Mouse (Mus musculus) kidney, embryonic 16.5 days (tissue): Measurements from ENCODE around the gene Cmip. TPM values are rescaled to one million over a fixed set of nuclear protein-coding genes. Genes with fewer than 3 reads are reported as not detected.
A peak's percentile ranks its signal among the peaks of the same experiment; 100 is the strongest.

Experiments
- ATAC-seq: fragments of 200-750 bp; cut with Nextera tagmentation; 2 replicates; pipeline ENCODE4 v1.8.0; 2017; ENCODE audit warnings: moderate TSS enrichment; ENCODE audit not compliant: low FRiP score, low TSS enrichment
- H3K27ac ChIP-seq: fragments of 300-500 bp; sonication (generic); 2 replicates; pipeline ENCODE4 v1.5.1; 2014; ENCODE audit warnings: low read length
- H3K27me3 ChIP-seq: fragments of 300-500 bp; sonication (generic); 2 replicates; pipeline ENCODE4 v1.6.1; 2014; ENCODE audit warnings: low read length, control low read depth, mixed read lengths; ENCODE audit not compliant: insufficient read depth
- H3K36me3 ChIP-seq: fragments of 300-500 bp; sonication (generic); 2 replicates; pipeline ENCODE4 v1.6.1; 2014; ENCODE audit warnings: low read length, control low read depth, mixed read lengths; ENCODE audit not compliant: insufficient read depth
- H3K4me1 ChIP-seq: fragments of 300-500 bp; sonication (generic); 2 replicates; pipeline ENCODE4 v1.6.1; 2014; ENCODE audit warnings: low read length, control low read depth, mixed read lengths; ENCODE audit not compliant: insufficient read depth
- H3K4me2 ChIP-seq: fragments of 300-500 bp; sonication (generic); replicated peaks from 2 replicates; pipeline ENCODE4 v1.6.1; 2014; ENCODE audit warnings: low read depth, low read length
- H3K4me3 ChIP-seq: fragments of 300-500 bp; sonication (generic); 2 replicates; pipeline ENCODE4 v1.5.1; 2014; ENCODE audit warnings: mild to moderate bottlenecking, low read length
- H3K9ac ChIP-seq: fragments of 300-500 bp; sonication (generic); replicated peaks from 2 replicates; pipeline ENCODE4 v1.6.1; 2014; ENCODE audit warnings: low read length
- H3K9me3 ChIP-seq: fragments of 300-500 bp; sonication (generic); 2 replicates; pipeline ENCODE4 v1.6.1; 2016; ENCODE audit warnings: low read length, control low read depth
- WGBS: fragments of 180-500 bp; shearing (Covaris S2); extraction: QIAGEN DNeasy Blood & Tissue Kit; methylation state at CpG from one replicate; pipeline ENCODE4 v1.1.7; 2014; 5-methylcytosine and 5-hydroxymethylcytosine counted together
- polyA plus RNA-seq: library from polyadenylated mRNA; unstranded; fragments of >200 nt; fragmentation: Nextera tagmentation; extraction: Ambion mirVana; gene quantifications from 2 replicates; pipeline ENCODE4 v1.2.1, GENCODE M21; 2015

The Cmip gene
- polyA plus RNA-seq, 1 experiment from 2014 or later, result 21.0 TPM

DNA sequence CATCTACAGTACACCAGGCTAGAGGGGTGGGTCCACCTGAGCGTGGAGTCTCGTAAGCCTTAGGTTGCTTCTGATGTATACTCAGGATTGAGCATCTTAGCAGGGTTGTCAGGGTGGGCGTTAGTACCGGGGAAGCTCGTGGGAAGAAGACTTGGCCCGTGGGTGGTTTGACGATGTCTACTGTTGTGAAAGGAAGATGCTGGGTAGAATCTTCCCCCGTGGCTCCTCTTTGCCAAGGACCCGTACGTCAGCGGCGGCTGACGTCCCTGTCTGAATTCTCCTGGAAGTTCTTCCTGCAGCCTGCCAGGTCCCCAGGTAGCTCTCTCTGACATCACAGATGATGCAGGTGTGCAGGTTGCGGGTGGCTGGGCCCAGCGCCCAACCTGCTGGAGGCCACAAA, 140.9 kb downstream of the Cmip start:
- no peaks in the 10 kb centered on the region for H3K27me3 ChIP-seq
- H3K4me1 ChIP-seq, result peaks cover 12% of the 10 kb centered on the region
- no peak overlapping the region for H3K4me2 ChIP-seq
- no peak overlapping the region for H3K27ac ChIP-seq
- no peaks in the 10 kb centered on the region; the same call in 1 of the 2 replicates for H3K9me3 ChIP-seq
- no peak for ATAC-seq
- no peak overlapping the region for H3K4me3 ChIP-seq
- 92% methylated on average over 15 of the region's 15 CpGs for WGBS
- H3K9ac ChIP-seq, result no peak overlapping the region
- H3K36me3 ChIP-seq, result peaks cover 12% of the 10 kb centered on the region

DNA sequence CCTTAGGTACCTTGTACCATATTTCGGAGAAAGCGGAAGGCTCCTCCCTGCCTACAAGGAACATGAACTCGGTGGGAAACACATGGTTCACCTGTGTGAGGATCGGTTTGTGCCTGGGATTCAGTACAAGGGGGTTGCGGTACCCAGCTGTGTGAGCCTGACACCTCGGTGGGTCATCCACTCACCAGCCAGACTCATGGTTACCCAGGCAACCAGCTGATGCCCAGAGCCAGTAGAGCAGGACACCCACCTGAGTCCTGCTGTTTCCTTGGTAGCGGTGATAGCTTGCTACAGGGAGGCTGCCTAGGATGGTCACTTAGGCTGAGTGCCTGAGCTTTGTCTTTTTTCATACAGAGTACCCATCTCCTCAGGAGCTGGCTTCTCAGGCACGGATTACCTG, 142.4 kb downstream of the Cmip start:
- peaks cover 12% of the 10 kb centered on the region for H3K36me3 ChIP-seq
- H3K27ac ChIP-seq, result no peak overlapping the region
- H3K4me3 ChIP-seq, result no peak overlapping the region
- no peak for ATAC-seq
- no peak overlapping the region for H3K4me2 ChIP-seq
- no peaks in the 10 kb centered on the region; the same call in 1 of the 2 replicates for H3K9me3 ChIP-seq
- 89% methylated on average over 8 of the region's 8 CpGs for WGBS
- H3K27me3 ChIP-seq, result no peaks in the 10 kb centered on the region
- no peak overlapping the region for H3K9ac ChIP-seq
- H3K4me1 ChIP-seq, result peaks cover 27% of the 10 kb centered on the region

- H3K27ac ChIP-seq, result no peak overlapping the region
- peaks cover 32% of the 10 kb centered on the region for H3K4me1 ChIP-seq
- no peaks in the 10 kb centered on the region for H3K27me3 ChIP-seq
- H3K9ac ChIP-seq, result no peak overlapping the region
- H3K9me3 ChIP-seq, result no peaks in the 10 kb centered on the region; the same call in 1 of the 2 replicates
- H3K4me2 ChIP-seq, result no peak overlapping the region
- peaks cover 12% of the 10 kb centered on the region for H3K36me3 ChIP-seq
- H3K4me3 ChIP-seq, result no peak overlapping the region
- 62% methylated on average over 6 of the region's 6 CpGs for WGBS
- ATAC-seq, result no peak
These were observed 144.0 kb downstream of the Cmip start for GRCm38 (mm10) chr8:117400820-117401219.

GRCm38 (mm10) chr8:117401880-117402279, 145.0 kb downstream of the Cmip start:
- Histone ChIP-seq H3K4me2 (no peak overlapping the region), H3K36me3 (peaks cover 7% of the 10 kb centered on the region), H3K9me3 (no peaks in the 10 kb centered on the region; the same call in 1 of the 2 replicates), H3K9ac (no peak overlapping the region), H3K27me3 (no peaks in the 10 kb centered on the region), H3K27ac (no peak overlapping the region), H3K4me1 (peaks cover 32% of the 10 kb centered on the region), H3K4me3 (no peak overlapping the region)
- ATAC-seq, result no peak
- WGBS, result 79% methylated on average over 14 of the region's 14 CpGs

GRCm38 (mm10) chr8:117402911-117403704, 146.2 kb downstream of the Cmip start:
- H3K36me3 ChIP-seq, result 0 out of 2 replicates have a peak, but pooled peaks cover 3% of the 10 kb centered on the region
- H3K9me3 ChIP-seq, result no peaks in the 10 kb centered on the region
- peaks cover 32% of the 10 kb centered on the region for H3K4me1 ChIP-seq
- H3K4me3 ChIP-seq, result no peak overlapping the region
- ATAC-seq, result peak; percentile 55; the same call in 1 of the 2 replicates
- peak overlapping the region; percentile 29; the same call in 1 of the 2 replicates for H3K27ac ChIP-seq
- H3K9ac ChIP-seq, result peak overlapping the region; percentile 43
- no peaks in the 10 kb centered on the region for H3K27me3 ChIP-seq
- WGBS, result 34% methylated on average over 9 of the region's 9 CpGs
- H3K4me2 ChIP-seq, result peak overlapping the region; percentile 13

DNA sequence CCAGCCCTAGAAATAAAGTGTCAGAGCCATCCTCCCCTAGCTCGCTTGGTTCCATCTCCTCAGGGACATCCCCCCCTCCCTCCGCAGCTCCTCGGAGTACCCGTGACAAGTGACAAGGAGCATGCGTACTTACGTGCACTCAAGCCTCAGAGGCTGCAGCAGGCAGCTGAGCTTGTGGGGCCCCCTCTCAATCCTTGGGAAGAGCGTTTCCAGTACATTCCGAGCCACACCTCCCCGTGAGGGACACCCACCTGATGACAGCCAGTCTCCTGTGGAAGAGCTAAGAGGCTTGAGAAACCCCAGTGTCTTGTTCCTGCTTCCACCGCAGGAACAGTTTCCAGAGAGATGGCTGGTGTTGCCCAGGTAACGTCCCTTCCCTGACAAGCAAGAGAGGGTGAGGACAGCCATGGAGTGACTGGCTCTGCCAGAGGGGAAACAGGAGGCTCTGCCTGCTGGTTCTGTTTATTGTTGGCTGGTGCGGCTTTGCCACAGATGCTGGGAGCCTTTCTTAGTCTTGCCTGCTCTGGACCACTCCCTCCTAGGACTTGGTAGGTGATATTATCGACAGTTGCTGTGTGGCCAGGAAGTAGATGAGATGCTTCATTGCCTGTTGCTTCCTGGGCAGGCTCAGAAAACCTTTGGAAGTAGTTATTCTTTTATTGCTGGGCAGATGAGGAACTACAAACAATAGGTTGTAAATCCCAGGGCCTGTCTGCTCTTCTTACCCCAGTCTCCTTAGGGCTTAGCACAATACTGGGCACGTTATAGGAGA, 147.0 kb downstream of the Cmip start:
- Histone ChIP-seq H3K36me3 (0 out of 2 replicates have a peak, but pooled peaks cover 3% of the 10 kb centered on the region), H3K4me1 (peaks cover 32% of the 10 kb centered on the region), H3K4me3 (no peak overlapping the region), H3K27ac (peak overlapping the region; percentile 29), H3K9me3 (no peaks in the 10 kb centered on the region), H3K9ac (peak overlapping the region; percentile 43), H3K27me3 (no peaks in the 10 kb centered on the region), H3K4me2 (peak overlapping the region; percentile 13)
- ATAC-seq, result peak; percentile 43; the same call in 1 of the 2 replicates
- WGBS, result 16% methylated on average over 14 of the region's 14 CpGs

GRCm38 (mm10) chr8:117406081-117406480, 149.2 kb downstream of the Cmip start:
- no peak overlapping the region for H3K9ac ChIP-seq
- ATAC-seq, result no peak
- H3K27ac ChIP-seq, result no peak overlapping the region
- H3K4me2 ChIP-seq, result no peak overlapping the region
- WGBS, result 89% methylated on average over 3 of the region's 3 CpGs
- peaks cover 44% of the 10 kb centered on the region for H3K4me1 ChIP-seq
- H3K36me3 ChIP-seq, result 0 out of 2 replicates have a peak, but pooled peaks cover 3% of the 10 kb centered on the region
- no peaks in the 10 kb centered on the region for H3K9me3 ChIP-seq
- no peak overlapping the region for H3K4me3 ChIP-seq
- no peaks in the 10 kb centered on the region for H3K27me3 ChIP-seq

DNA sequence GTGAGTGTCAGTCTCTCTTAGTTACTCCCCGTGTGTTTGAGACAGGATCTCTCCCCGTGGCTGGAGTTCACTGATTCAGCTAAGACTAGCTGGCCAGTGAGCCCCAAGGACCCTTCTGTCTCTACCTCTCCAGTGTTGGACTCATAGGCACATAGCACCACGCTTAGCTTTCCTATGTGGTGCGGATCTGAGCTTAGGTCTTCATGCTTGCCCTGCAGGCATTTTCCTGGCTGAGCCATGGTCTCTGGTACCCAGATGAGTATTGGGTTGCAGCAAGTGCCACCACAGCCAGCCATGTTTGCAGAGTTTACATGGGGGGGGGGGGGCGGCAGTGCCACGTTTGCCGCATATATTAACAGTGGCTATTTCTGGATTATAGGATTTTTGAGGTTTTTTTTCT, 151.8 kb downstream of the Cmip start:
- Histone ChIP-seq H3K9ac (no peak overlapping the region), H3K4me3 (no peak overlapping the region), H3K4me2 (no peak overlapping the region), H3K27ac (no peak overlapping the region), H3K4me1 (peaks cover 45% of the 10 kb centered on the region), H3K36me3 (0 out of 2 replicates have a peak, but pooled peaks cover 3% of the 10 kb centered on the region), H3K27me3 (no peaks in the 10 kb centered on the region), H3K9me3 (no peaks in the 10 kb centered on the region)
- no peak for ATAC-seq
- 84% methylated on average over 7 of the region's 7 CpGs for whole genome bisulfite sequencing

- Histone ChIP-seq H3K4me1 (peaks cover 44% of the 10 kb centered on the region), H3K27ac (no peak overlapping the region), H3K36me3 (0 out of 2 replicates have a peak, but pooled peaks cover 3% of the 10 kb centered on the region), H3K4me2 (no peak overlapping the region), H3K4me3 (no peak overlapping the region), H3K27me3 (no peaks in the 10 kb centered on the region), H3K9ac (no peak overlapping the region), H3K9me3 (no peaks in the 10 kb centered on the region)
- ATAC-seq, result no peak
- 87% methylated on average over 7 of the region's 7 CpGs for WGBS
These were observed 152.2 kb downstream of the Cmip start for GRCm38 (mm10) chr8:117409056-117409455.
